Mouse (Mus musculus): Measurements from ENCODE around the gene Cdc42ep3. TPM values are rescaled to one million over a fixed set of nuclear protein-coding genes. Genes with fewer than 3 reads are reported as not detected.

The Cdc42ep3 gene
- 72.3 and 73.7 TPM in 2 replicates for polyA plus RNA-seq (2015; fragmentation: Nextera tagmentation; extraction: Ambion mirVana)

DNA sequence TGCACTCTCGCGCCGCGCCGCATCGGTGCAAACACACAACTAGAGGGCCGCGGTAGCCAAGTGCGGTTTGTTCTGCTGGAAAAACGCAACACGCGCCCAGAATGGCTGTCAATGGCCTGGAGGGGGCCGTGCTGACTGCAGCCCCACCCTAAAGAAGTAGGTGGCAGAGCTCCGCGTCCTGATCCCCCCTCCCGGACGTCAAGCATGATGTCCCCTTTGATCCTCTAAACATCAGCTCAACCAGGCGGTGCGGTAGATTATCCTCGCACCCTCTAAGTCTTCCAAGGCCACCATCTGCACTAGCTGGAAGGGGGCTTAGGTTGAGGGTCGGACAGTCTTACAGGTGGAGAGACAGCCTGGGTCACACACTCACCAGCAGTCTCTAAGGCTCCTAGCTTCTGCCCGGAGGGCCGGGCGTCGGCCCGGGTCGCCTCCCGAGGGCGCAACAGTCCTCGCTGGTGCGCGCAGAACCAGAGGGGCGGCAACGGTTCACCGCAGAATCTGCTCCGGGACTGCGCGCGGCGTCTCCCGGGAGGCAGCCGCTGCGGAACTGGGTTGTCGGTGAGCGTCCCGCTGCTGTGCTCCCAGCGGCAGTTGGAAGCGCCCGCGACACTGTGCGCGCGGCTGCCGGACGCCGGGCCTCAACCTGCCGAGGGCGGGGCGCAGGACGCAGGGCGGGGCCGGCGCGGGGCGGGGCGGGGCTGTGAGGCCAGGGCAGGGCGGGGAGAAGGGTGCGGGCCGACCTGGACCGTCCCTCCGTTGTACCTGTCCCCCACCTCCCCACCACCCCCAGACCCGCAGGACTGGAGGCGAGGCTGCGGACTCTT, at the start of gene Cdc42ep3:
Cdc42ep3 (minus strand) TSS at position 648 of the 827 bp plus-strand sequence.
- Histone ChIP-seq H3K27me3 (ENCODE audit: control insufficient read depth, insufficient read depth, low read length) (no peaks in the 10 kb centered on the region), H3K36me3 (ENCODE audit: control insufficient read depth, insufficient read depth) (no peaks in the 10 kb centered on the region), H3K4me3 (ENCODE audit: low read length) (peak within 1 kb of the TSS; percentile 73), H3K4me1 (ENCODE audit: control insufficient read depth, insufficient read depth, low read length) (peaks cover 36% of the 10 kb centered on the region), H3K9ac (ENCODE audit: low read length) (peak within 1 kb of the TSS; percentile 88), H3K4me2 (ENCODE audit: low read depth, low read length) (peak within 1 kb of the TSS; percentile 80), H3K9me3 (replicated peaks; ENCODE audit: control insufficient read depth, low read length) (no peaks in the 10 kb centered on the region), H3K27ac (ENCODE audit: low read length) (peak within 1 kb of the TSS; percentile 91)
- WGBS, result 1% methylated on average over 67 of the region's 74 CpGs
- peak; percentile 87 for ATAC-seq (replicated peaks; ENCODE audit: extremely low read depth, insufficient read depth, low FRiP score)

DNA sequence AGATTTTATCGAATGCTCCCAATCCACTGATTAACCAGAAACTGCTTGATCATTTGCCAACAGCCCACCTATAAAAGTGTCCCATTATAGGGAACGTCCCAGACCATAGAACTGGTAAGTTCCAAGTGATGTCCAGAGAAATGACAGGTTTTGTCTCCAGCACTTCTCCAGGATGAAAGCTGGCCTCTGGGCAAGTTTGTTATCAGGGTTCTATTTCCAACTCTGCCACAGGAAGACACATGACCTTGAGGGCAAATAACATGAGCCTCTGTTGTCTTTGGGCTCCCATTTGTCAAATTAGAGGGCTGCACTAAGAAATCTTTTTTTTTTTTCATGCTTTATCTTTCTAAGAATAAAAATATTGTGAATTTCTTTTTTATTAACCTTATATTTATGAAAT, 45.5 kb upstream of the Cdc42ep3 start:
- 48% methylated on average over 2 of the region's 2 CpGs for WGBS
- H3K36me3 ChIP-seq (ENCODE audit: control insufficient read depth, insufficient read depth), result no peaks in the 10 kb centered on the region
- H3K4me1 ChIP-seq (ENCODE audit: control insufficient read depth, insufficient read depth, low read length), result peaks cover 4% of the 10 kb centered on the region; the same call in 1 of the 2 replicates
- no peak overlapping the region for H3K9ac ChIP-seq (ENCODE audit: low read length)
- H3K4me2 ChIP-seq (ENCODE audit: low read depth, low read length), result no peak overlapping the region
- no peaks in the 10 kb centered on the region for H3K9me3 ChIP-seq (replicated peaks; ENCODE audit: control insufficient read depth, low read length)
- H3K27ac ChIP-seq (ENCODE audit: low read length), result no peak overlapping the region
- H3K4me3 ChIP-seq (ENCODE audit: low read length), result no peak overlapping the region
- H3K27me3 ChIP-seq (ENCODE audit: control insufficient read depth, insufficient read depth, low read length), result no peaks in the 10 kb centered on the region
- ATAC-seq (replicated peaks; ENCODE audit: extremely low read depth, insufficient read depth, low FRiP score), result no peak

DNA sequence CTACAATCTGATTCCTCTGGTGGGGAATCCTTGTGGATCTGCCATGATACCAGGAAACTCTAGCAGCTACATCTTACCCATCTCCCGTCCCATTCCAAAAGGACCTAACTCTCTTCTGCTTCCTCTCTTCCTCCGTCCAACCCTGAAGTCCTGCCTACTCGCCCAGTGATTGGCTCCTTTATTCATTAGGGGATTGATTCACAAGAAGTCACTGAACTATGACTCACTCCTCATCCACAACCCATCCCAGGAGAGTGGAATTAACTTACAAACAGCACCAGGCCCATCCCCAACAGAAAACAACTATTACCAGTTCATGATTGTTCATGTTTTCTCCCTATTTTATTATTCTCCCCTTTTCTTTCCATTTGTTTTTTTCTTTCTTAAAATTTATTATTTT, 43.5 kb upstream of the Cdc42ep3 start:
- no peak overlapping the region for H3K27ac ChIP-seq (ENCODE audit: low read length)
- no peak overlapping the region for H3K9ac ChIP-seq (ENCODE audit: low read length)
- no peak overlapping the region for H3K4me2 ChIP-seq (ENCODE audit: low read depth, low read length)
- no peaks in the 10 kb centered on the region for H3K9me3 ChIP-seq (replicated peaks; ENCODE audit: control insufficient read depth, low read length)
- H3K4me1 ChIP-seq (ENCODE audit: control insufficient read depth, insufficient read depth, low read length), result peaks cover 4% of the 10 kb centered on the region; the same call in 1 of the 2 replicates
- H3K4me3 ChIP-seq (ENCODE audit: low read length), result no peak overlapping the region
- no peaks in the 10 kb centered on the region for H3K36me3 ChIP-seq (ENCODE audit: control insufficient read depth, insufficient read depth)
- ATAC-seq (replicated peaks; ENCODE audit: extremely low read depth, insufficient read depth, low FRiP score), result no peak
- 74% methylated on average over 3 of the region's 3 CpGs for WGBS
- no peaks in the 10 kb centered on the region for H3K27me3 ChIP-seq (ENCODE audit: control insufficient read depth, insufficient read depth, low read length)

DNA sequence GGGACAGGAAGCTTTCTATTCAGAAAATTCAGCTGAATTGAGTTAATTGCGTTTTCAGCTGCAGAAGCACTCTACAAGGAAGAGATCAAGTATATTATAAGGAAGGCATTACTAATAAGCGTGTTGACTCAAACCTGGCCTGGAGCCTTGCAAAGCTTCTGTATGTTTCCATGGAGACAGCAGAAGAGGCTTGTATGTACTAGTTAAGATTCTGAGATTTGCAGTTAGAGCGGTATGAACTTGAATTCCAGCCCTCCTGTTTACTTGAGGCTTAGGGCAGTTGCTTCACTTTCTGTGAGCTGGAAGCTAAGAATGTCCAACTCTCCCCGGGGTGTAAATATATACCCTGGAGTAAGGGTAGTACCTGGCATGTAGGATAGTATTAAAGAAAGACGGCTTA, 39.9 kb upstream of the Cdc42ep3 start:
- 81% methylated on average over 5 of the region's 5 CpGs for WGBS
- Histone ChIP-seq H3K9ac (ENCODE audit: low read length) (no peak overlapping the region), H3K27me3 (ENCODE audit: control insufficient read depth, insufficient read depth, low read length) (no peaks in the 10 kb centered on the region), H3K27ac (ENCODE audit: low read length) (no peak overlapping the region), H3K4me1 (ENCODE audit: control insufficient read depth, insufficient read depth, low read length) (no peaks in the 10 kb centered on the region), H3K36me3 (ENCODE audit: control insufficient read depth, insufficient read depth) (no peaks in the 10 kb centered on the region), H3K4me2 (ENCODE audit: low read depth, low read length) (no peak overlapping the region), H3K4me3 (ENCODE audit: low read length) (no peak overlapping the region), H3K9me3 (replicated peaks; ENCODE audit: control insufficient read depth, low read length) (no peaks in the 10 kb centered on the region)
- ATAC-seq (replicated peaks; ENCODE audit: extremely low read depth, insufficient read depth, low FRiP score), result no peak

DNA sequence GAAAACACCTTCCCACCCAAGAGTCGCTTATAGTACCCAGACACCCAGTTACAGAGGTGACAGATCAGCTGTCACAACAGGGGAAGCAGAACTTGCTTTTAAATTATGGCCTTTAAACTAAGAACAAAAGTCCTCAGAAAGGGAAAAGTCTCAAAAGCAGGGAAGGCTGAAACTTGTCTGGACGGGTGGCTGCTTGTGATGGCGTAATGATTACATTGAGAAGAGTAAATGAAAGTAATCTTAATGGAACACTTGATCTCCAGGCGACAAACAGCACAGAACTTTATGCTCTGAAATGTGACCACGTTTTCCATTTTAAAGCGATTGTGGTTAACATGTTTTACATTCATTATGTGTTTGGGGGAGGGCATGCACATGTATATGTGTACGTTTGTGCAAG, 39.0 kb upstream of the Cdc42ep3 start:
- Histone ChIP-seq H3K4me1 (ENCODE audit: control insufficient read depth, insufficient read depth, low read length) (no peaks in the 10 kb centered on the region), H3K4me2 (ENCODE audit: low read depth, low read length) (no peak overlapping the region), H3K9me3 (replicated peaks; ENCODE audit: control insufficient read depth, low read length) (no peaks in the 10 kb centered on the region), H3K27ac (ENCODE audit: low read length) (no peak overlapping the region), H3K27me3 (ENCODE audit: control insufficient read depth, insufficient read depth, low read length) (no peaks in the 10 kb centered on the region), H3K9ac (ENCODE audit: low read length) (no peak overlapping the region), H3K4me3 (ENCODE audit: low read length) (no peak overlapping the region), H3K36me3 (ENCODE audit: control insufficient read depth, insufficient read depth) (no peaks in the 10 kb centered on the region)
- ATAC-seq (replicated peaks; ENCODE audit: extremely low read depth, insufficient read depth, low FRiP score), result no peak
- WGBS, result 76% methylated on average over 7 of the region's 7 CpGs

DNA sequence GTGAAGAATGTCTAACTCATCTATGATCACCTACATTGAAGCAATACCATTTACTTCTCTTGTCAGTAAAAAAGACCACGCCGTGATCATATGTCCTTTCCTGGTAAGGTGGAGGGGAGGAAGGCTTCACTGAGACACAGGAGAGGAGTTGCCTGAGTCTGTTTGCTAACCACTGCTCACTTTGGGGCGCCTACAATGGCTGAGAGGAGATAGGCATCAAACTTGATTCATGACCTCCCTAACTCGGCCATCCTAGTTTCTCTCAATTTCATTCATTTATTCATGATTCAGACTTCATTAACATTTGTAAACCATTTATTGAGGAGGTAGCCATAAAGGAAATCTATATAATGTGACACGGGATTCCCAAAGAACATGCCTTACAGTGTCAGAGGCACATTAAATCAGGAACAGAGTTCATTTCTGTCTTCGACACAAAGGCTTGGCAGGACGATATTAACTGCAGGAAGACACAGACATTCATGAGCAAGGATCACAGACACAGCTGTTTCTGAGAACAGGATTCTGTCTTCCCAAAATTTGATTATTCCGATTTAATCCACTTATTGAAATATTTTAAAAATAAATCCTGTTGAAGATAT, 32.7 kb upstream of the Cdc42ep3 start:
- H3K9ac ChIP-seq (ENCODE audit: low read length), result no peak overlapping the region
- no peaks in the 10 kb centered on the region for H3K27me3 ChIP-seq (ENCODE audit: control insufficient read depth, insufficient read depth, low read length)
- H3K27ac ChIP-seq (ENCODE audit: low read length), result no peak overlapping the region
- H3K4me3 ChIP-seq (ENCODE audit: low read length), result no peak overlapping the region
- ATAC-seq (replicated peaks; ENCODE audit: extremely low read depth, insufficient read depth, low FRiP score), result no peak
- 80% methylated on average over 8 of the region's 8 CpGs for WGBS
- H3K4me1 ChIP-seq (ENCODE audit: control insufficient read depth, insufficient read depth, low read length), result no peaks in the 10 kb centered on the region
- H3K9me3 ChIP-seq (replicated peaks; ENCODE audit: control insufficient read depth, low read length), result no peaks in the 10 kb centered on the region
- H3K36me3 ChIP-seq (ENCODE audit: control insufficient read depth, insufficient read depth), result no peaks in the 10 kb centered on the region
- H3K4me2 ChIP-seq (ENCODE audit: low read depth, low read length), result no peak overlapping the region

DNA sequence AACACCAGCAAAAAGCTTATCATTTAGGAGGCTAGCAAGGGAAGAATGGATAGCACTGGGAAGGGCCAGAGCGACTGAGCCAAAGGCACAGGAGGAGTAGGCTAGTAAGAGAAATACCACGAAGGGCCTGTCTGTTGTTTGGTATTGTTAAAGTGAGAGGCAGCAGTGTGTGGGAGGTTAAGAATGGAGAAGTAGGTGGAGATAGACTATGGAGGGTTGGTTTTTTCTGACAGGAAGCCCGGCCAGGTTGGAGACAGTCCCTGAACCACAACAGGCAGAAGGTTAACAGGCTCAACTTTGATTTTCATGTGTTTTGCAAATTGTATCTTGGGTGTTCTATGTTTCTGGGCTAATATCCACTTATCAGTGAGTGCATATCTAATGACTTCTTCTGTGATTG, 26.6 kb upstream of the Cdc42ep3 start:
- no peak overlapping the region for H3K9ac ChIP-seq (ENCODE audit: low read length)
- H3K36me3 ChIP-seq (ENCODE audit: control insufficient read depth, insufficient read depth), result no peaks in the 10 kb centered on the region
- no peak for ATAC-seq (replicated peaks; ENCODE audit: extremely low read depth, insufficient read depth, low FRiP score)
- 0 out of 2 replicates have a peak, but pooled peaks cover 4% of the 10 kb centered on the region for H3K4me1 ChIP-seq (ENCODE audit: control insufficient read depth, insufficient read depth, low read length)
- WGBS, result 68% methylated on average over 3 of the region's 3 CpGs
- H3K27me3 ChIP-seq (ENCODE audit: control insufficient read depth, insufficient read depth, low read length), result no peaks in the 10 kb centered on the region
- no peak overlapping the region for H3K4me2 ChIP-seq (ENCODE audit: low read depth, low read length)
- no peaks in the 10 kb centered on the region for H3K9me3 ChIP-seq (replicated peaks; ENCODE audit: control insufficient read depth, low read length)
- no peak overlapping the region for H3K4me3 ChIP-seq (ENCODE audit: low read length)
- no peak overlapping the region for H3K27ac ChIP-seq (ENCODE audit: low read length)

DNA sequence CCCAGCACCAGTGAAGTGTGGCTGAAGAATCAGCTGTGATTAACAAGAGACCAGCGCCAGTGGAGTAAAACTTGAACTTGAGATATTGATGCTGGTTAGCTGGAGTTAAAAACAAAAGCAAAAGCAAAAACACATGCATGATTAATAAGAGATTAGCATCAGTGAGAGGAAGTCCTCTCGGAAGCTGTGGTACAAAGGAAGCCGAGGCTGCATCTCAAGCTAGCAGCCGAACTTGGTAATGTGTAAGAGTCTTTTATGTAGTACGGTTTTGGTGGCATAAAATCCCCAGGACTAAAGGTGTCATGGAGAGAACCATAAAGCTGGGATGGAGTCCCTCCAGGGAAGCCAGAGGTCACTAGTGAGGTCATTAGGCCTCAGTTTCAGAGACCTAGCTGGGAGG, 24.3 kb upstream of the Cdc42ep3 start:
- H3K4me2 ChIP-seq (ENCODE audit: low read depth, low read length), result no peak overlapping the region
- no peak overlapping the region for H3K9ac ChIP-seq (ENCODE audit: low read length)
- WGBS, result 44% methylated on average over 5 of the region's 5 CpGs
- H3K4me3 ChIP-seq (ENCODE audit: low read length), result no peak overlapping the region
- 0 out of 2 replicates have a peak, but pooled peaks cover 4% of the 10 kb centered on the region for H3K4me1 ChIP-seq (ENCODE audit: control insufficient read depth, insufficient read depth, low read length)
- H3K27ac ChIP-seq (ENCODE audit: low read length), result no peak overlapping the region; the same call in 1 of the 2 replicates
- no peaks in the 10 kb centered on the region for H3K36me3 ChIP-seq (ENCODE audit: control insufficient read depth, insufficient read depth)
- H3K27me3 ChIP-seq (ENCODE audit: control insufficient read depth, insufficient read depth, low read length), result no peaks in the 10 kb centered on the region
- ATAC-seq (replicated peaks; ENCODE audit: extremely low read depth, insufficient read depth, low FRiP score), result no peak
- no peaks in the 10 kb centered on the region for H3K9me3 ChIP-seq (replicated peaks; ENCODE audit: control insufficient read depth, low read length)
